ENCODE assay signal across 7 mouse cellular contexts in genomic region chr2:181459153-181459672, GRCm38 (mm10). TPM values are rescaled to one million over a fixed set of nuclear protein-coding genes. Genes with fewer than 3 reads are reported as not detected.
A peak's percentile ranks its signal among the peaks of the same experiment; 100 is the strongest.
DNase-seq lines count a peak whose midpoint lies in the region; ATAC-seq and TF ChIP-seq lines count a peak whose summit lies in the region.

Gene Zbtb46 (minus strand): TSS chr2:181459426.

- H3K27me3 ChIP-seq in embryonic facial prominence, embryonic 11.5 days (ENCODE audit: control insufficient read depth, insufficient read depth, low read length): no peaks in the 10 kb centered on the region; the same call in 1 of the 2 replicates
- H3K27me3 ChIP-seq in heart, adult 2 months (ENCODE audit: control insufficient read depth, insufficient read depth, low read length): no peaks in the 10 kb centered on the region
- no peaks in the 10 kb centered on the region for H3K27me3 ChIP-seq in liver, adult 2 months (ENCODE audit: control insufficient read depth, insufficient read depth, low read length)
- H3K27me3 ChIP-seq in midbrain, postnatal 0 days (ENCODE audit: insufficient read depth, low read length): no peaks in the 10 kb centered on the region; the same call in none of the 2 replicates

- H3K4me2 ChIP-seq in embryonic facial prominence, embryonic 11.5 days (ENCODE audit: low read depth, low read length): peak within 1 kb of the TSS; percentile 99
- peak within 1 kb of the TSS; percentile 63 for H3K4me2 ChIP-seq in midbrain, postnatal 0 days (ENCODE audit: low read depth, low read length, poor library complexity, severe bottlenecking)

- H3K9me3 ChIP-seq in embryonic facial prominence, embryonic 11.5 days (replicated peaks; ENCODE audit: control insufficient read depth, low read length): no peaks in the 10 kb centered on the region
- no peaks in the 10 kb centered on the region for H3K9me3 ChIP-seq in midbrain, postnatal 0 days (ENCODE audit: low read length)

- peaks cover 2% of the 10 kb centered on the region; the same call in 1 of the 2 replicates for H3K4me1 ChIP-seq in embryonic facial prominence, embryonic 11.5 days (ENCODE audit: control insufficient read depth, insufficient read depth, low read length)
- H3K4me1 ChIP-seq in heart, adult 2 months (ENCODE audit: control insufficient read depth, insufficient read depth, low read length): peaks cover 10% of the 10 kb centered on the region
- peaks cover 10% of the 10 kb centered on the region for H3K4me1 ChIP-seq in liver, adult 2 months (ENCODE audit: control insufficient read depth, insufficient read depth, low read length)
- no peaks in the 10 kb centered on the region for H3K4me1 ChIP-seq in midbrain, postnatal 0 days (ENCODE audit: insufficient read depth, low read length)

- TF ChIP-seq POLR2A in heart, adult 2 months (IDR thresholded peaks at IDR 0.05; ENCODE audit: insufficient read depth, low read depth, low read length): no peak; the same call in 1 of the 2 replicates
- 0 out of 2 replicates have a peak, but pooled peaks have one; percentile 39 for TF ChIP-seq POLR2A in liver, adult 2 months (IDR thresholded peaks at IDR 0.05; ENCODE audit: extremely low read depth, insufficient read depth, low read length)

- no peak within 1 kb of the TSS; the same call in 1 of the 2 replicates for H3K27ac ChIP-seq in embryonic facial prominence, embryonic 11.5 days (replicated peaks; ENCODE audit: low read depth, low read length)
- H3K27ac ChIP-seq in heart, adult 2 months: peak within 1 kb of the TSS; percentile 97
- peak within 1 kb of the TSS; percentile 32 for H3K27ac ChIP-seq in liver, adult 2 months (replicated peaks; ENCODE audit: insufficient read depth, low read depth, low read length)
- H3K27ac ChIP-seq in midbrain, postnatal 0 days (ENCODE audit: low read depth, low read length): peak within 1 kb of the TSS; percentile 65

- ATAC-seq in embryonic facial prominence, embryonic 11.5 days (replicated peaks; ENCODE audit: insufficient number of reproducible peaks, low FRiP score, low TSS enrichment, low read depth): peak; percentile 74
- ATAC-seq in midbrain, postnatal 0 days (ENCODE audit: low FRiP score): peak; percentile 85

- H3K9ac ChIP-seq in embryonic facial prominence, embryonic 11.5 days (replicated peaks; ENCODE audit: low read length): peak within 1 kb of the TSS; percentile 78
- peak within 1 kb of the TSS; percentile 97 for H3K9ac ChIP-seq in heart, adult 2 months (ENCODE audit: low read depth, low read length)
- H3K9ac ChIP-seq in liver, adult 2 months (ENCODE audit: low read depth, low read length): peak within 1 kb of the TSS; percentile 85
- peak within 1 kb of the TSS; percentile 97 for H3K9ac ChIP-seq in midbrain, postnatal 0 days (replicated peaks; ENCODE audit: low read length, poor library complexity, severe bottlenecking)

- peaks cover 3% of the 10 kb centered on the region for H3K79me2 ChIP-seq in heart, adult 2 months (replicated peaks; ENCODE audit: control insufficient read depth, insufficient read depth, low read length)
- no peaks in the 10 kb centered on the region for H3K79me2 ChIP-seq in liver, adult 2 months (ENCODE audit: control insufficient read depth, insufficient read depth, low read length)

- peak within 1 kb of the TSS; percentile 91 for H3K4me3 ChIP-seq in embryonic facial prominence, embryonic 11.5 days (ENCODE audit: low read depth, low read length)
- H3K4me3 ChIP-seq in heart, adult 2 months: peak within 1 kb of the TSS; percentile 97
- H3K4me3 ChIP-seq in liver, adult 2 months (ENCODE audit: insufficient read depth, low read depth, low read length): peak within 1 kb of the TSS; percentile 73
- H3K4me3 ChIP-seq in midbrain, postnatal 0 days (ENCODE audit: low read depth, low read length): peak within 1 kb of the TSS; percentile 95

- TF ChIP-seq CTCF in heart, adult 2 months (IDR thresholded peaks at IDR 0.05): no peak
- TF ChIP-seq CTCF in liver, adult 2 months (IDR thresholded peaks at IDR 0.05; ENCODE audit: low read depth, low read length): no peak
- no peak for TF ChIP-seq CTCF in midbrain, postnatal 0 days (IDR thresholded peaks at IDR 0.05)

- intact Hi-C loops in heart, adult 2 months (cut with DNase I): loop anchor here (2.0 kb wide), 2 partner anchors 38 to 60 kb away; partner anchors contain the start of gene Tpd52l2

- no peaks in the 10 kb centered on the region for H3K36me3 ChIP-seq in embryonic facial prominence, embryonic 11.5 days (replicated peaks; ENCODE audit: control insufficient read depth, insufficient read depth, low read depth, low read length)
- peaks cover 3% of the 10 kb centered on the region; the same call in 1 of the 2 replicates for H3K36me3 ChIP-seq in heart, adult 2 months (ENCODE audit: control insufficient read depth, insufficient read depth, low read length)
- no peaks in the 10 kb centered on the region for H3K36me3 ChIP-seq in liver, adult 2 months (ENCODE audit: control insufficient read depth, insufficient read depth, low read length)
- no peaks in the 10 kb centered on the region for H3K36me3 ChIP-seq in midbrain, postnatal 0 days (ENCODE audit: insufficient read depth, low read length)

- TF ChIP-seq EP300 in heart, adult 2 months (IDR thresholded peaks at IDR 0.05; ENCODE audit: insufficient read depth, low read depth, low read length): no peak

- DNase-seq in adrenal gland, postnatal 36 days: peak; percentile 94 to 98
- peak; percentile 87 for DNase-seq in embryonic facial prominence, embryonic 11.5 days (ENCODE audit: low spot score)
- DNase-seq in heart, adult 2 months: peak; percentile 94 to 95
- DNase-seq in kidney, adult 8-10 months: peak; percentile 81 to 83
- no peak for DNase-seq in liver, adult 2 months (ENCODE audit: extremely low read depth, low read depth, low spot score)
- peak; percentile 85 for DNase-seq in midbrain, postnatal 0 days (ENCODE audit: low spot score)
- peak; percentile 79 to 83 for DNase-seq in spleen, postnatal 14 days (ENCODE audit: low spot score in 2 of 2)

- WGBS in embryonic facial prominence, embryonic 11.5 days: under 1% methylated on average over 55 of the region's 83 CpGs
- WGBS in heart, adult 2 months: 1% methylated on average over 80 of the region's 83 CpGs
- WGBS in liver, adult 2 months: 5% methylated on average over 66 of the region's 83 CpGs
- WGBS in midbrain, postnatal 0 days: under 1% methylated on average over 32 of the region's 83 CpGs

RNA-seq across cellular contexts. Expression of gene Zbtb46, which starts in this region (rescaled TPM):
- 10 to 100 TPM; 16.7 to 17.5 TPM for total RNA-seq in adrenal gland, postnatal 36 days (2021)
- 7.4 and 9.0 TPM in 2 replicates for polyA plus RNA-seq in embryonic facial prominence, embryonic 11.5 days (2014; fragmentation: Nextera tagmentation; extraction: Ambion mirVana)
- total RNA-seq in heart, adult 2 months (2021): 10 to 100 TPM; 10.7 to 13.2 TPM
- polyA plus RNA-seq in heart, adult 2 months (2012; rRNA removed): 8.3 and 14.9 TPM in 2 replicates
- total RNA-seq in liver, adult 2 months (2014; rRNA removed): 5.2 and 5.3 TPM in 2 replicates
- polyA plus RNA-seq in liver, adult 2 months (2012; rRNA removed): 2.4 and 2.8 TPM in 2 replicates
- 25.8 and 29.8 TPM in 2 replicates for total RNA-seq in midbrain, postnatal 0 days (2014; rRNA removed)
- polyA plus RNA-seq in midbrain, postnatal 0 days (2015; fragmentation: Nextera tagmentation; extraction: Ambion mirVana): 16.7 and 18.4 TPM in 2 replicates
